Mouse (Mus musculus) central nervous system, embryonic 14 days (tissue): ENCODE data around the gene 9030025P20Rik. TPM values are rescaled to one million over a fixed set of nuclear protein-coding genes. Genes with fewer than 3 reads are reported as not detected.

Experiments
- polyA plus RNA-seq: library from polyadenylated mRNA; depleted of rRNA; stranded (reverse); fragments of >200 nt; gene quantifications from 2 replicates; pipeline ENCODE4 v1.2.3, GENCODE M21; 2012; rRNA removed

The 9030025P20Rik gene
- 20.8 TPM in 2 replicates for polyA plus RNA-seq

GRCm38 (mm10) chr17:14978362-14979038 is at the start of gene 9030025P20Rik, which contains the start of gene Gm3417:
9030025P20Rik (plus strand) TSS chr17:14978468.
Gm3417 (minus strand) TSS chr17:14978790.

DNA sequence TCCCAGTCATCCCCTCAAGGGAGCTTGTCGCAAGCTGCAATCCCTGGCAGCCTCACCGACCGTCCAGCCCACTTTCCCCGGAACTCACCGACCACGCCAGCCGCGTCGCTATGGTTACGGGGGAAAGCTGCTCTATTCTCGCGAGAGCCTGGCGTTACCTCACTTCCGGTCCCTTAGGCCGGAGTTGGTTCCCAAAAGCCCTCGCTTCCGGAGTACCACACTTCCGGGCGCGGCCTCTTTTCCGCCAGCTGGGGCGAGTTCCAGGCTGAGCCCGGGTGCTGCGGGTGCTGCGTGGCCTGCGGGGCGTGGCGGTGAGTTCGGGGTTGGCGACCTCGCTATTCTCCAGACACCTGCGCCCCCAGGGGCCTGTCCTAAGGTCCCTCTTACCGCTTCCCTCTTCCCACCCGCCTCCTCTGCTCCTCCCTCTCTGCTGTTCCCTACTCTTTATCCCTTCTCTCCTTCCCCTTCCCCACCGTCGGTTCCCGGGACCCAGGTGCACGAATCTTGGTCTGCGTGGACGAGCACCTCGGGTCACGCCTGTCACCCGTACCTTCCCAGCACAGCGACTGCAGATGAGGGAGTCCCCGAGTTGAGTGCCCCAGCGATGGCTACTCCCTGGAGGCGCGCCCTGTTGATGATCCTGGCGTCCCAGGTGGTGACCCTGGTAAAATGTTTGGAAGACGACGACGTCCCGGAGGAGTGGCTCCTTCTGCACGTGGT is 35.1 kb upstream of the 9030025P20Rik start, which contains the start of the genes Wdr27 and 1600012H06Rik:
Gene Wdr27, minus strand, starts transcription at position 150 of the 720 bp plus-strand sequence.
Gene 1600012H06Rik, plus strand, starts transcription at position 176 of the 720 bp plus-strand sequence.

DNA sequence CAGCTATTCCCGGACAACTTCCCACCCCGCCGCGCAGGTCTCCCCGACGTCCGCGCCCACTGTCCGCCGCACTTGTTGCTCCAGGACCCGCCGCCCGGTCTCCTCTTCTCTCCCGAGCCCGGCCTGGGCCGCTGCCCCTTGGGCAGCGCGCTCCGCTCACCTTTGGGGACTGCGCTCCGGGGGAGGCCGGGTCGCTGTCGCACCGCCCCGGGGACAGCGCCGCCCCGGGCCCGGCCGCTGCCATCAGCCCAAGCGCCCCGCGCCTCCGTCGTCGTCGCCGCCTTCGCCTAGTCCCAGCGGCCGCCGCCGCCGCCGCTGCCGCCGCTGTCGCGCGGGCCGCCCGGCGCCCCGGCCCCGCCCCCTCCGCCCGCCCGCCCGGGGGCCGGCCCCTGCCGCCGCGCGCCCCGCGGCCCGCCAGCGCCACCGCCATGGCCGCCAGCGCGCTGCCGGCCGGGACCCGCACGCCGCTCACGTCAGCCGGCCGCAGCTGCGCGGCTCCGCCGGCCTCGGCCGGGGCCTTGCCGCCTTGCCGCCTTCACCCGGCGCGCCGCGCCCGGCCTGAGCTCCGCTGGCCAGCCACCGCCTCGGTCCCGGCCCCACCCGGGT is 17.2 kb upstream of the 9030025P20Rik start, which contains the start of gene Phf10:
Gene Phf10, minus strand, starts transcription at position 323 of the 606 bp plus-strand sequence.

GRCm38 (mm10) chr17:15009706-15010413 is 31.6 kb downstream of the 9030025P20Rik start, which contains the start of gene Gm3435:
Gm3435 (plus strand) TSS chr17:15010176.

Other genes with a start within 250 kb of the 9030025P20Rik start
- 3.3 and 5.9 TPM in 2 replicates for gene Wdr27, start 35.3 kb upstream of the 9030025P20Rik start, polyA plus RNA-seq
- 21.5 and 23.2 TPM in 2 replicates for gene 1600012H06Rik, start 35.3 kb upstream of the 9030025P20Rik start, polyA plus RNA-seq
- gene Phf10, start 17.2 kb upstream of the 9030025P20Rik start, polyA plus RNA-seq, result 75.5 and 78.7 TPM in 2 replicates
- gene Gm3417, start 322 bp downstream of the 9030025P20Rik start, polyA plus RNA-seq, result 0.20 and 0.35 TPM in 2 replicates
- 7.7 and 8.2 TPM in 2 replicates for gene Gm3435, start 31.7 kb downstream of the 9030025P20Rik start, polyA plus RNA-seq
- 97.0 and 100 TPM in 2 replicates for gene Ermard, start 62.7 kb downstream of the 9030025P20Rik start, polyA plus RNA-seq
- gene Tcte3, start 63.0 kb downstream of the 9030025P20Rik start, polyA plus RNA-seq, result 0.23 TPM in 1 of 2 replicates, not detected in the other
- gene Gm3448, start 63.1 kb downstream of the 9030025P20Rik start, polyA plus RNA-seq, result 4.3 and 5.3 TPM in 2 replicates